Mouse (Mus musculus): Measurements from ENCODE around the gene Platr17.
A peak's percentile ranks its signal among the peaks of the same experiment; 100 is the strongest.
"Not testable (repeated sequence)": the region's sequence is repeated elsewhere in the genome, so short reads cannot be mapped to it uniquely, and the experiment has no call there.

Gene Platr17

GRCm38 (mm10) chr17:33943454-33943853, 38.5 kb downstream of the Platr17 start:
- DNase-seq = no peak

DNA sequence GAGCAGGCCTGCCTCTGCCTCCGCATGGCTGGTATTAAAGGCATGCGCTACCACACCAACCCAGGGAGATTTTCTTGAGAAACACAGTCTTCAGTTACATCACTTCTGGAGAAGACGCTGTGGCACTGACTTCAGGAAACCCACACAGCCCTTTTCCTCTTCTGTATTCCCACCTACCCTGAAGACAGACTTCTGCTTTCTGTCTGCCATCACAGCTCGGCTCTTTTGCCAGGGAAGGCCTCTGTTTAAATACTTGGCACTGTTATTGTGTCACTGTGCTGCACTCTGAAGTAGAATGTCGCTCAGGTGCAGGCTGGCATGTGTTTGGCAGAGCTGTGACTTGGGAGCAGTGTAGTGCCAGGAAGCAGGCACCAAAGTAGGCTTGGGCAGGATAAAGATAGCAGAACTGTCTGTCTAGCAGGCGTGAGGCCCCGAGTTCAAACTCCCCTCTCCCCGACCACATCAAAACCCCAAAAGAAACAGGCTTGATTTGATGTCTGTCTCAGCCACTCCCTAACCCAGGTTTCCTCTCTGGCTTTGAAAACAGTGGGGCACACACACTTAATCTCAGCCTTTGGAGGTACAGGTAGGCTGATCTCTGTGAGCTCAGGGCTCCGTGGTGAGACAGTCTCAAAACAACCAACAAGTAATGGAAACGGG, 42.6 kb downstream of the Platr17 start:
- no peak for DNase-seq

- no peak for DNase-seq
Observed at GRCm38 (mm10) chr17:33948090-33948904, 43.4 kb downstream of the Platr17 start.

GRCm38 (mm10) chr17:33948905-33949537, 44.1 kb downstream of the Platr17 start:
- DNase-seq = no peak

DNA sequence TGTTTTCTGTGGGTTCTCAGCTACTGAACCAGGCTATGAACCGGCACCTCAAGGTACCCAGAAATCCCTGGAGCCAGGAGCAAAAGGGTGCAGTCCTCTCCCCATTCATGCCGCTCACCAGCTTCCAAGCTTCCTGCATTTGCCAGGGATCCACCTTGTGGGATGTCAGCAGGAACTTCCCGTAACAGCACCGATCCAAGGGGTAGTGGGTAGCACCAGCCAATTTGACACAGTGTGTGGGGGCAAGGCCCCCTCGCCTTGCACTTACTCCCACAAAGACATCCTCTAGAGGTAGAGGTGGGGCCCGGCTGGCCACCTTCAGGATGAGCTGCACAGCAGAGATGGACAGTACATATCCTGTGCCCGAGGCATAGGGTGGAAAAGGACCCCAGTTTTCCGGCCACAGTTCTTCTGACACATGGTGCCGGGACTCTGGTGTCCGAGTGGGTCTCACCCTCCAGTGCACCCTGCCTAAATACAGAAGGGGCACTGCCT, 45.2 kb downstream of the Platr17 start:
- no peak for DNase-seq

DNA sequence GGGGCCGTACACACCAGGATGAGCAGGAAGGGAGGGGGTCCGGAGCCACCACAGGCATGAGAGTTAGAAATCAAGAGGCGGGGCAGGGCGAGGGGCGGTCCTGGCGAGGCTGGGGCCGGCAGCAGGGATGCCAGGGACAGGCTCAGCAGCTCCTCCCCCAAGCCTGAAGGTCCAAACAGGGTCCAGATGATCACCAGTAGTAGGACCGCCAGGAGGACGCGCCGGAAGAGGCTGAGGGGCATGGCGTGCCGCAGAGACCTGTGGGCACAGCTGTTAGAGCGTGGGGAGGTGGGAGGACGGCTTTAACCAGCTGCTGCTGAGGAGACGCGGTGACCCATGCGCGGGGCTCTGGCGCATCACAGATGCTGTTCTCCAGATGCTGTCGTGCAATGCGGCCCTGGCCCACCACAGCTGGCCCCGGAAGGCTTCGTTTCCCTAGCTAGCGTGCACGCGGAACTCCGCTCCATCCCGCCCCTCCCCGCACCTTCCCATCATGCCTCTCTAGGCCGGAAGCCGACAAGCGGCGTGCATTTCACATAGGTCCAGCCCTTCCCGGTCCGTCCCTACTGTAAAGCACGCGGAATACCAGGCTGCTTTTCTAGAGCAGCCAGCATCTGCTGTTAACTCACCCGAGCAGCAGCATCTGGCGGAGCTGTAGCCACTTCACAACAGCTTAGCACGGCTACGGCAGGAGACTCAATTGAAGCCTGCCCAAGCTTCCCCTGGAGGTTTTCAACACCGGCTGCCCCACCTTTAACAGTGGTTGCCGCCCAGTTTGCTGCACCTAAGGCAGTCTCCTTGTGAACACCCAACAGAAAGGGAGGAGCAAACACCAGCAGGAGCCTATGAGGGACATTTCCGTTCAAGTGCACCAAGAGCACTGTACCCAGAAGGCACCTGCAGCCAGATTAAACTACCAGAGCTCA, 46.3 kb downstream of the Platr17 start, which contains the start of gene B3galt4:
TSS of gene B3galt4 (minus strand) at position 468 of the 926 bp plus-strand sequence.
- peak; percentile 91 for DNase-seq

DNA sequence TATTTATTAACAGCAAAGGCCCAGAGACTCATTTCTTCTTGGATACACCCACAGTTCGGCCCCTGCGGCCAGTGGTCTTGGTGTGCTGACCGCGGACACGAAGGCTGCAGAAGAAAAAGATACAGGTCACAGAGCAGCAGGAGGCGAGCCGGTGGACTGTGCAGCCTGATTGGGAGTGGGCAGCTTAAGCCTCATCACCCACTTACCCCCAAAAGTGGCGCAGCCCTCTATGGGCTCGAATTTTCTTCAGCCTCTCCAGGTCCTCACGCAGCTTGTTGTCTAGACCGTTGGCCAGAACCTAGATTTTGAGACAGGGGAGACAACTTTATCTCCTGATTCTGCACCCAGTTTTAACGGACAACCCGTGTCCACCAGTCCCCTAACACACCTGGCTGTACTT, 47.1 kb downstream of the Platr17 start:
- not testable (repeated sequence) for DNase-seq

DNA sequence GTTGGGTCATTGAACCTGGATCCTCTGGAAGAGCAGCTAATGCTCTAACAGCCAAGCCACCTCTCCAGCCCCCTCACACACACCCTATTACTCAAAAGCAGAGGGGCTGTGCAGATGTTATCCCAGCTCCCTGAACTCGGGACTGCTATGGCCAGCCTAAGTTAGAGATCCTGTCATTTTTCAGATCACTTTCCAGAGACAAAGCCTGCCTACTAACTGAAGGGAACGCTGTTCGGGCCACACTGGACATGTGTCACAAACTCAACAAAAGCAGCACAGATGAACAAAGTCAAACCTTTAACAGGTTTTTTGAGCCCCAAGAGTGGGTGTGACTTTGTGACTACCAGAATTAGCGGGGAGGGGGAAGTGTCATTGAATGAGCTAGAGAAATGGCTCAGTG, 47.9 kb downstream of the Platr17 start:
- DNase-seq = no peak

DNA sequence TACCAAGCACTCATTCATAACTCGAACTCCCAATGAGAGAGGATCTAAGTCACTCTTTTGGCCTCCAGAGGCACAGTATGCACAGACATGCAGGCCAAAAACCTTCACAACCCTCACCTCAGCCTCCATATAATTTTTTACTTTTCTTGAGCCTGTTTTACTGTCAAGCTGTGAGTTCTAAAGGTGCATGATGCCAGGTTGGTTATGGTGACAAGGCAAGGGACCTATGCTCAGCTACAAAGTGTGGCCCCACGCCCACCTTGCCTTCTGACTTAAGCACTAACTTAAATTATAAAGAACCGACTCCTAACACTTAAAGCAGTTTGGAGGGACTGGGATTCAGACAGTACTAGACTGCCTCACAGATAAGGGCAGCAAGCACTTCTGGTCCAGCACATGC, 48.4 kb downstream of the Platr17 start:
- DNase-seq = no peak

DNA sequence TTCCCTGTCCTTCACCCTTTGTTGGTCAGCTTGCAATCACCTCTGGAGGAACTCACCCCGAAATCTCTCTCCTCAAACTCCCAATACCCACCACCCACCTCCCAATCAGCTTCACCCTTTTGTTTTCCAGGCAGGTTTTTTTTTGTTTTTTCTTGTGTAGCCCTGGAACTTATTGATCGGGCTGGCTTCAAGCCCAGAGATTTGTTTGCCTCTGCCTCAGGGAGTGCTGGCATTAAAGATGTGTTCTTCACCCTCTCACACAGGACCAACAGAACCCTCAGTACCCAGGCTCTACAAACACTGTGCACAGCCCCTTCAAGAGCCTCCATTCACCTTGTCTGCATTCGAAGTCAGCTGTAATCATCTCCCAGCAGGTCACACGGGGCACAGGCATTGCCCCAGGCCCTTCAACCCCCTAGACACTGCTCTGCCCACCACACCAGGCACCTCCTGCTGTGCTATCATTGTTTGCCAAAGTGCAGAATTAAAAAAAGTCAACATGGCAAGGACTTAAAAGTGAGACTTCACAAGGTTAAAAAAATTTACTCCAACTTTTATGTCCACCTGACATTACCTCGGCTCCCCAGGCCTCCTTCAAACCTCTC, 49.1 kb downstream of the Platr17 start:
- DNase-seq = no peak

DNA sequence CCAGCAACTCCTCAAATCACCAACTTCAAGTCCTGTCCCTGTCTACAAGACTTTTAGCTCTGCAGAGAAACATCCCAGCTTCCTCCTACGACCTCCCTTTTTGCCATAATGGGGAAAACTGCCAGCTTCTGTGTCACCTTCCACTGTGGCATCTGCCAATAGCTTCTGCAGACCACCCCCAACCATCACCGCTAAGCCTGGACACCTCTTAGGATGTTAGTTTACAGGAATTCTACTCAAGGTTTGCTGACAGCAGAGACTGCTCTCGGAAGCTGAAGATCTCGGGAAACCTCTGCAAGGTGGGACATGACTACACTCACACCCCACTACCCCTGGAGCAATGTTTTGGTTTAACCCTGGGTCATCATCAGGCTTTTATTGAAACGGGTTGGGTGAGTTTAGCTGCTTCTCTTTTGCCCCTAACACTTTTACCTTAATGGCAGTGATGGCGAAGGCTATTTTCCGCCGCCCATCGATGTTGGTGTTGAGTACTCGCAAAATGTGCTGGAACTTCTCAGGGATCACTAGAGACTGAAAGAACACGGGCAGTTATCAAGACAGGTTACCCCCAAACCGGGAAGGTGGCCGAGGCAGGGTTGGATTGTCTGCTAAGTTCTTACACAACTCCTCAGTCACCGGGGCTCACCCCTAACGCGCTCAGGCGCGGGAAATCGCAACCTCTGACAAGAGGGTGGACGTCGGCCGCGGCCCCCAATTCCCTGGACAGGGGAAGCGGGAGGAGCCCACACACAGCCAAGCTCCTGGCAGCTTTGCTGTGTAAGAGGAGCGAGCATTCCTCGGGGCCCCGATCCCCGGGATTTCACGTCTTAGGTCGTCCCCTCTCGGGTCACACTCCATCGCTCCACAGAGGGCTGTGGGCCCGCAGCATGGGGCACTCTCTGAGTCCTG, 50.0 kb downstream of the Platr17 start:
- no peak for DNase-seq

DNA sequence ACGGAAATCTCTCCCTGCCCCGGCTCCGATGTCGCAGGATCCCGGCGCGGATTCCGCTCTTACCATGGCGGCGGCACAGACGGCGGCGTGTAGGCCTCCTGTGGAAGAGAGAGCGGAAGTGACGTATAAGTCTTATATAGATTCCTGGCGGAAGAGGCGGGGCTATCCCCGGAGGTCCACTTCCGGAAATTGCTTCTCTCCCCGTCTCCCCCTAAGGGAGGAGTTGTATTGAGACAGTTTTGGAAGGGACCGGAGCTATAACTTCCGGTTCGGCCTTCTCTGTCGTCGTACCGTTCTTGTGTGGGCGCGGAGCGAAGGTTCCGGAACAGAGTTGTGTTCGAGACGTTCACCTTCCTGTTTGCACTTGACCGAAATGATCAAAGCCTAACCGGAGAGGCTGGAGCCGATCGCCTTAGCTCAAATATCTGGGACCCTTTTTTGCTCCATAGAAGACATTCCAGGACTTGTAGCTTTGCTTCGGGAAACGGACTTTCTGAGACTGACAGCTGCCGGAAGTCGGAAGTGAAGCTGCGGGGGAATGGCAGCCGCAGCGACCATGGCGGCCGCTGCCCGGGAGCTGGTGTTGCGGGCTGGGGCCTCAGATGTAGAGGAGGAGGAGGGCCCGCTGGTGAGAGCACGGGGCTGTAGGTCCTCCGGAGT, 50.8 kb downstream of the Platr17 start, which contains the start of the genes Vps52 and Rps18:
TSS of gene Vps52 (plus strand) at position 258 of the 660 bp plus-strand sequence.
TSS of gene Rps18 (minus strand) at position 447 of the 660 bp plus-strand sequence.
- DNase-seq = peak; percentile 97 to 99
